ENCODE assay signal across 8 mouse cellular contexts in genomic region chr5:147657882-147658855, GRCm38 (mm10).
DNase-seq lines count a peak whose midpoint lies in the region; ATAC-seq and TF ChIP-seq lines count a peak whose summit lies in the region.

No protein-coding gene starts in this region.

- DNase-seq in MEL-GATA-1-ER (ENCODE audit: extremely low read depth, low read depth): peak; percentile 99
- peak; percentile 53 for DNase-seq in c-Kit-positive CD71-negative TER-119-negative erythroid progenitor cells, embryonic 14.5 days (ENCODE audit: low read depth)
- DNase-seq in lung, adult 2 months: peak; percentile 40
- DNase-seq in left cerebral cortex, adult 8-10 months (ENCODE audit: low spot score in 2 of 2): no peak
- DNase-seq in layer of hippocampus, adult 11-12 months (ENCODE audit: low spot score): no peak
- DNase-seq in left cerebral cortex, postnatal 14 days (ENCODE audit: low spot score in 2 of 2): no peak
- no peak for DNase-seq in testis, postnatal 14 days (ENCODE audit: low spot score)

- H3K27me3 ChIP-seq in intestine, embryonic 16.5 days (replicated peaks; ENCODE audit: control insufficient read depth, insufficient read depth, low read length): no peaks in the 10 kb centered on the region

- intact Hi-C loops in left cerebral cortex, postnatal 14 days (cut with DNase I): loop anchor here (5.0 kb wide), 1 partner anchor 76 kb away; no protein-coding TSS in a partner anchor

- no peaks in the 10 kb centered on the region for H3K4me1 ChIP-seq in intestine, embryonic 16.5 days (ENCODE audit: control insufficient read depth, insufficient read depth, low read length)
- H3K4me1 ChIP-seq in lung, adult 2 months (ENCODE audit: control insufficient read depth, insufficient read depth, low read length): peaks cover 19% of the 10 kb centered on the region

- no peak overlapping the region for H3K4me3 ChIP-seq in intestine, embryonic 16.5 days (ENCODE audit: low read length)
- H3K4me3 ChIP-seq in lung, adult 2 months (replicated peaks; ENCODE audit: extremely low read depth, low read depth, low read length): no peak overlapping the region

- no peaks in the 10 kb centered on the region for H3K9me3 ChIP-seq in intestine, embryonic 16.5 days (ENCODE audit: control insufficient read depth, low read length)

- TF ChIP-seq POLR2A in lung, adult 2 months (IDR thresholded peaks at IDR 0.05; ENCODE audit: borderline replicate concordance, extremely low read depth, low read depth, low read length): no peak

- no peak for TF ChIP-seq CTCF in lung, adult 2 months (IDR thresholded peaks at IDR 0.05; ENCODE audit: insufficient read depth, low read length)

- H3K9ac ChIP-seq in intestine, embryonic 16.5 days (ENCODE audit: low read depth, low read length): no peak overlapping the region

- H3K4me2 ChIP-seq in intestine, embryonic 16.5 days (ENCODE audit: low read depth, low read length): no peak overlapping the region

- peak; percentile 48; the same call in 1 of the 2 replicates for ATAC-seq in intestine, embryonic 16.5 days

- no peak overlapping the region for H3K27ac ChIP-seq in intestine, embryonic 16.5 days (ENCODE audit: low read length)

- H3K36me3 ChIP-seq in intestine, embryonic 16.5 days (ENCODE audit: control insufficient read depth, insufficient read depth, low read length): no peaks in the 10 kb centered on the region

- WGBS in intestine, embryonic 16.5 days: 59% methylated on average over 17 of the region's 17 CpGs
- WGBS in lung, adult 2 months: 28% methylated on average over 17 of the region's 17 CpGs

Comparison
In these comparisons a context has a peak if more than half of its experiments do, and no peak if none do; other contexts are left out.
1. DNase-seq: peak in MEL-GATA-1-ER (single experiment), c-Kit-positive CD71-negative TER-119-negative erythroid progenitor cells, embryonic 14.5 days (single experiment) and lung, adult 2 months (single experiment); none in left cerebral cortex, adult 8-10 months (0 of 2), layer of hippocampus, adult 11-12 months (single experiment), left cerebral cortex, postnatal 14 days (0 of 2) and testis, postnatal 14 days (single experiment).